Mouse (Mus musculus) G1E (cell line): ENCODE results near the gene Trim3.

Experiments used
- CTCF ChIP-seq: IDR thresholded peaks from 2 replicates; pipeline ENCODE4 v1.5.1; 2012; ENCODE audit warnings: low read depth, low read length, inconsistent platforms, mixed read lengths
- GATA1 ChIP-seq: IDR thresholded peaks from 2 replicates; pipeline ENCODE4 v1.6.1; 2012; ENCODE audit warnings: borderline replicate concordance, low read length, inconsistent platforms, mixed read lengths
- GATA2 ChIP-seq: IDR thresholded peaks from 2 replicates; pipeline ENCODE4 v1.6.1; 2012; ENCODE audit warnings: low read depth, low read length, inconsistent platforms, borderline replicate concordance
- TAL1 ChIP-seq: conservative IDR thresholded peaks from 2 replicates; pipeline ENCODE4 v1.6.1; 2012; ENCODE audit warnings: low read depth, low read length, inconsistent platforms, mixed read lengths

DNA sequence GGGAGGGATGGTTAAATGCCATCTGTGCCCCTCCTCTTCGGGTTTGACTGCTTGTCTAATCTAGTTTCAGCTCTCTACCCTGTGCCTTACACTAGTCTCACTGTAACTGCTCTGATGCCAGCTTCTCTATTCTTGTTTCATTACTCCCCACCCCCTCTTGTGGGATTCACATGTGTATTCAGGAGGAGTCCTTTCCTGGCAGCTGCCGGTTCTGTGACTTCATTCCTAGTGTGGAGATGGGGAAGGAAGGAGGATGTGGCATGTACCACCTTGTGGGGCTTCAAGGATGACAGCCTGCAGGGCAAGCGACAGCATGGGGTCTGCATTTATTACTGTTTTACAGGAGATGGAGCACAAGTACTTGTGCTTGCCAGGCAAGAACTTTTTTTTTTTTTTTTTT lies 8.6 kb upstream of the Trim3 start:
- TF ChIP-seq CTCF (no peak), TAL1 (no peak), GATA1 (no peak), GATA2 (no peak)
